Mouse (Mus musculus): ENCODE results near the gene Olfr479. TPM values are rescaled to one million over a fixed set of nuclear protein-coding genes. Genes with fewer than 3 reads are reported as not detected.

Olfr479 gene
- polyA plus RNA-seq (2012; rRNA removed): not detected in 2 replicates

DNA sequence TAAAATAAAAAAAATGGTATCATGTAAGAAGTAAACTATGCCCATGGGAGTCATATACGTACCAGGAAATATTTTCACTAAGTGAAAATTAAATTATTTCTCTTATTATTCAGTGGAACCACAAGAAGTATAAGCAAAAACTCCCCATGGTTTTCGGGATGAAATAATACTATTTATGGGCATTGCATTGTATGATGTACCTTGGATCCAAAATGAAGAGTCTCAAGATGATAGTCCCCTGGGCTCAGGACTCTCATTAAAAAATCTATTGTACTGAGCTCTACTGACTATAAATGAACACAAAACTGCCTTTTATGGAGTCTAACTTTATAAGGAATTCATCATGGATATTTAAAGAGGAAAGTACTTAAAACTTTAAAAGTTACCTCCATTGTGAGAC is at the start of gene Olfr479:
Gene Olfr479 (plus strand): TSS at position 301 of the 400 bp plus-strand sequence.

DNA sequence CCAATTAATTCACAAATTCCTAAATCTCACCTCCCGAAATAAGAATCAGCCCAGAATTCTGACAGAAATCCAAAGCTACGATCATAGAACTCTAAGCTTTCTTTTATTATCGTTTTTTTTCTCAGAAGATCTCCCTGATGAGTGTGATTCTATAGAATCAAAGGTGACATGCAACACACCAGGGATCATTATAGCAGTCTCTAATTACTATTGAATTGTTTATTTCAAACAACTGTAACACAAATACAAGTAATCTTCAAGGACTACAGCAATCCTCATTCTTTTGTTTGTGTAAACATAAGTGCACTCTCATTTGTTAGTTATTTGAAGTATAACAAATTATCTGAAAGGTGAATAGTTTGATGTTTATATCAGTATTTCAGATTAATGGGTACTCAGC is 16.6 kb upstream of the Olfr479 start, which contains the start of gene Olfr478:
Gene Olfr478 (minus strand): TSS at position 101 of the 400 bp plus-strand sequence.

DNA sequence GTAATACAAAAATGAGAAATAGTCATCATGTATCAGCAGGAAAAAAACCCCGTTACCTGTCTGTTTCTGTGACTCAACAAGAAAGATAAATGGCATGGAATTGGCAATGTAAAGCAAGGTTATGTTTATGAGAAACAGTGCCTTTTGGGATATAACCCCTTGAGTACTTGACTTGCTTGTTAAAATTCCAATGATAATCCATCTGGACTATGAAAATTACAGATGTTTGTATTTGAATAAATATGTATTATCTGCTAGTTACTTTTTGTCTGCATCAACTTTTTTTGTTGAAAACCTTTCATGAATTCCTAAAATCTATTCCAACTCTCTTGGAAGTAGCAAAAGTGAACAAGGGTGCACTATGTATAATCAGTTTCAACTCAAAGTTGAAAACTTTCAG is 16.8 kb downstream of the Olfr479 start, which contains the start of gene Olfr480:
Gene Olfr480 (minus strand): TSS at position 101 of the 400 bp plus-strand sequence.

DNA sequence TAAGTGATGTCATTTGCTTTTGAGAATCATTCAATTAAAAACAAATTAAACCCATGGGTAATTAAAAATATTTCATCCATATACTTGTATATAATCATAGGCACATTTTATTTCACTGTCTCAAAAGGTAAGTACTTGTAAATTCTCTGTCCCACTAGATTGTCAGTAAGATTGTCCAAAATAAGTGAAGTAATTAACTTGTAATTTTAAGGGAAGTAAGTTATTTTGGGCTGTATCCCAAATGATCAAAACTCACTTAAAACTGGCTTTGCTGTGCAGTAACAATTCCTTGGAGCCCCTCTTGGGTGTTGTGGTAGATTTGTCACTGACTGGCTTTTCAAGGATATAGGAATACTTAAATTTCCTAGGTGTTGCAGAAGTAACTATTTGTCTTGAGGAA is 29.1 kb downstream of the Olfr479 start, which contains the start of gene Olfr481:
Gene Olfr481 (plus strand): TSS at position 301 of the 400 bp plus-strand sequence.

DNA sequence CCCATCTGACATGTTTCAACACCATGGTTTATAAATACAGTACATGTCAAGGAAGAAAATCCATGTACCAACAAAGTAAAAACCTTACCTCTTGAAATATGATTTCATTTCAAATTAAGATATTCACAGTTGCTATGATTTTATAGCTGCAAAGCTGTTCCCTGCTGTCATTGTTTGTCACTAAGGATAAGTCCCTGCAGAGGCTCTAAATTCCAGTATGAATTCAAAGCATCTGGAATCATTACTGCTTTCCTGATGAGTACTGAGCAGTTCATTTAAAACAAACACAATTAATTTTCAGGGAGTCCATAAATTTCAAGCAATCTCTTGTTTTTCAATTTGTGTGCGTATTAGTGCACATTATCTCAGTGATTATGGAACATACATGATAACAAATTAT is 47.0 kb downstream of the Olfr479 start, which contains the start of gene Olfr482:
Gene Olfr482 (minus strand): TSS at position 101 of the 400 bp plus-strand sequence.

DNA sequence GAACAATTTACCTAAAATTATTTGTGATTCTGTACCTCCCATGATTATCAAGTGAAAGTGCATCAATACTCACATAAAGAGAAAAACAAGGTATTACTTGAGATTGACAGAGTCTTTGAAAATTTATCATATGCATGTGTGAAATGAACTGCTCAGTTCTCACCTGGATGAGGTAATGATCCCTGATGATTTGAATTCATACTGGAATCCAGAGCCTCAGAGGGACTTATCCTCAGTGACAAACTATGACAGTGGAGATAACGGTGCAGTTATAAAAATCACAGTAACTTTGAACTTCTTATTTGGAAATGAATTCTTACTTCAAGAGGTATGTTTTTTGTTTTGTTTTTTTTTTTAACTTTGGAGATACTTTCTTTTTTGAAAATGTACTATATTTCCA is 50.1 kb downstream of the Olfr479 start, which contains the start of gene Olfr483:
Gene Olfr483 (plus strand): TSS at position 301 of the 400 bp plus-strand sequence.

Other genes with a start within 250 kb of the Olfr479 start
- gene Ovch2, start 249.5 kb upstream of the Olfr479 start, polyA plus RNA-seq (2012; rRNA removed): not detected in 2 replicates
- gene Olfr467, start 238.4 kb upstream of the Olfr479 start, polyA plus RNA-seq (2012; rRNA removed): not detected in 2 replicates
- not detected in 2 replicates for gene Olfr469, start 225.2 kb upstream of the Olfr479 start, polyA plus RNA-seq (2012; rRNA removed)
- not detected in 2 replicates for gene Olfr470, start 203.2 kb upstream of the Olfr479 start, polyA plus RNA-seq (2012; rRNA removed)
- gene Olfr472, start 152.8 kb upstream of the Olfr479 start, polyA plus RNA-seq (2012; rRNA removed): not detected in 2 replicates
- gene Olfr473, start 120.2 kb upstream of the Olfr479 start, polyA plus RNA-seq (2012; rRNA removed): not detected in 2 replicates
- gene Olfr474, start 96.0 kb upstream of the Olfr479 start, polyA plus RNA-seq (2012; rRNA removed): not detected in 2 replicates
- not detected in 2 replicates for gene Olfr476, start 85.9 kb upstream of the Olfr479 start, polyA plus RNA-seq (2012; rRNA removed)
- not detected in 2 replicates for gene Olfr477, start 64.0 kb upstream of the Olfr479 start, polyA plus RNA-seq (2012; rRNA removed)
- not detected in 2 replicates for gene Olfr478, start 16.7 kb upstream of the Olfr479 start, polyA plus RNA-seq (2012; rRNA removed)
- gene Olfr480, start 16.7 kb downstream of the Olfr479 start, polyA plus RNA-seq (2012; rRNA removed): not detected in 2 replicates
- not detected in 2 replicates for gene Olfr481, start 29.2 kb downstream of the Olfr479 start, polyA plus RNA-seq (2012; rRNA removed)
- gene Olfr482, start 46.9 kb downstream of the Olfr479 start, polyA plus RNA-seq (2012; rRNA removed): not detected in 2 replicates
- not detected in 2 replicates for gene Olfr483, start 50.2 kb downstream of the Olfr479 start, polyA plus RNA-seq (2012; rRNA removed)
- gene Olfr484, start 76.8 kb downstream of the Olfr479 start, polyA plus RNA-seq (2012; rRNA removed): not detected in 2 replicates
- not detected in 2 replicates for gene Olfr485, start 109.2 kb downstream of the Olfr479 start, polyA plus RNA-seq (2012; rRNA removed)
- not detected in 2 replicates for gene Olfr486, start 122.0 kb downstream of the Olfr479 start, polyA plus RNA-seq (2012; rRNA removed)
- gene Olfr487, start 163.9 kb downstream of the Olfr479 start, polyA plus RNA-seq (2012; rRNA removed): not detected in 2 replicates
- not detected in 2 replicates for gene Olfr488, start 207.7 kb downstream of the Olfr479 start, polyA plus RNA-seq (2012; rRNA removed)
- not detected in 2 replicates for gene Olfr490, start 238.2 kb downstream of the Olfr479 start, polyA plus RNA-seq (2012; rRNA removed)